Mouse (Mus musculus): Measurements from ENCODE around the gene Wrap53. TPM values are rescaled to one million over a fixed set of nuclear protein-coding genes. Genes with fewer than 3 reads are reported as not detected.
A peak's percentile ranks its signal among the peaks of the same experiment; 100 is the strongest.
"Not testable (repeated sequence)": the region's sequence is repeated elsewhere in the genome, so short reads cannot be mapped to it uniquely, and the experiment has no call there.

The Wrap53 gene
- polyA plus RNA-seq, 1 experiment from 2014 or later, result 15.9 TPM

- H3K4me3 ChIP-seq (replicated peaks); ATAC-seq (ENCODE audit: insufficient read depth); H3K36me3 ChIP-seq (replicated peaks); H3K4me2 ChIP-seq; H3K4me1 ChIP-seq (replicated peaks); H3K9me3 ChIP-seq (replicated peaks); H3K9ac ChIP-seq; H3K27ac ChIP-seq (replicated peaks): not testable (repeated sequence)
- 66% methylated on average over 3 of the region's 3 CpGs for WGBS (ENCODE audit: insufficient replicate concordance)
- H3K27me3 ChIP-seq, result peaks cover 45% of the 10 kb centered on the region
These were observed 49.8 kb downstream of the Wrap53 start for GRCm38 (mm10) chr11:69530281-69530680.

- peaks cover 46% of the 10 kb centered on the region for H3K27me3 ChIP-seq
- no peaks in the 10 kb centered on the region for H3K9me3 ChIP-seq (replicated peaks)
- H3K4me3 ChIP-seq (replicated peaks), result no peak overlapping the region
- no peak overlapping the region for H3K9ac ChIP-seq
- 64% methylated on average over 4 of the region's 4 CpGs for WGBS (ENCODE audit: insufficient replicate concordance)
- H3K36me3 ChIP-seq (replicated peaks), result no peaks in the 10 kb centered on the region
- no peak for ATAC-seq (ENCODE audit: insufficient read depth)
- H3K4me1 ChIP-seq (replicated peaks), result no peaks in the 10 kb centered on the region
- H3K27ac ChIP-seq (replicated peaks), result no peak overlapping the region
- no peak overlapping the region for H3K4me2 ChIP-seq
These were observed 52.0 kb downstream of the Wrap53 start for GRCm38 (mm10) chr11:69528031-69528390.

- 19% methylated on average over 30 of the region's 30 CpGs for WGBS (ENCODE audit: insufficient replicate concordance)
- ATAC-seq (ENCODE audit: insufficient read depth), result no peak
- H3K4me1 ChIP-seq (replicated peaks), result no peaks in the 10 kb centered on the region
- H3K9me3 ChIP-seq (replicated peaks), result no peaks in the 10 kb centered on the region
- H3K9ac ChIP-seq, result no peak overlapping the region
- H3K4me3 ChIP-seq (replicated peaks), result no peak overlapping the region
- peaks cover 46% of the 10 kb centered on the region for H3K27me3 ChIP-seq
- H3K36me3 ChIP-seq (replicated peaks), result no peaks in the 10 kb centered on the region
- no peak overlapping the region for H3K27ac ChIP-seq (replicated peaks)
- 0 out of 2 replicates have a peak overlapping the region, but pooled peaks have one; percentile 11 for H3K4me2 ChIP-seq
These were observed 52.7 kb downstream of the Wrap53 start for GRCm38 (mm10) chr11:69527098-69528030.

- Histone ChIP-seq H3K9me3 (replicated peaks) (no peaks in the 10 kb centered on the region), H3K27ac (replicated peaks) (no peak overlapping the region), H3K4me3 (replicated peaks) (no peak overlapping the region), H3K36me3 (replicated peaks) (no peaks in the 10 kb centered on the region), H3K4me1 (replicated peaks) (peaks cover 3% of the 10 kb centered on the region; the same call in 1 of the 2 replicates), H3K27me3 (peaks cover 46% of the 10 kb centered on the region), H3K4me2 (no peak overlapping the region), H3K9ac (no peak overlapping the region)
- no peak for ATAC-seq (ENCODE audit: insufficient read depth)
- WGBS (ENCODE audit: insufficient replicate concordance), result 42% methylated on average over 4 of the region's 4 CpGs
These were observed 53.4 kb downstream of the Wrap53 start for GRCm38 (mm10) chr11:69526631-69527030.

- 64% methylated on average over 9 of the region's 9 CpGs for WGBS (ENCODE audit: insufficient replicate concordance)
- no peak overlapping the region for H3K4me2 ChIP-seq
- H3K36me3 ChIP-seq (replicated peaks), result no peaks in the 10 kb centered on the region
- peaks cover 13% of the 10 kb centered on the region for H3K4me1 ChIP-seq (replicated peaks)
- no peak for ATAC-seq (ENCODE audit: insufficient read depth)
- peaks cover 46% of the 10 kb centered on the region for H3K27me3 ChIP-seq
- H3K9ac ChIP-seq, result no peak overlapping the region
- no peak overlapping the region for H3K4me3 ChIP-seq (replicated peaks)
- H3K9me3 ChIP-seq (replicated peaks), result no peaks in the 10 kb centered on the region
- H3K27ac ChIP-seq (replicated peaks), result no peak overlapping the region
These were observed 54.4 kb downstream of the Wrap53 start for GRCm38 (mm10) chr11:69525661-69526060.

- no peak for ATAC-seq (ENCODE audit: insufficient read depth)
- WGBS (ENCODE audit: insufficient replicate concordance), result 73% methylated on average over 4 of the region's 4 CpGs
- Histone ChIP-seq H3K9ac (no peak overlapping the region), H3K4me2 (no peak overlapping the region), H3K27me3 (peaks cover 33% of the 10 kb centered on the region), H3K27ac (replicated peaks) (no peak overlapping the region), H3K4me1 (replicated peaks) (peaks cover 22% of the 10 kb centered on the region), H3K9me3 (replicated peaks) (no peaks in the 10 kb centered on the region), H3K36me3 (replicated peaks) (no peaks in the 10 kb centered on the region), H3K4me3 (replicated peaks) (no peak overlapping the region)
These were observed 56.4 kb downstream of the Wrap53 start for GRCm38 (mm10) chr11:69523651-69524050.

- Histone ChIP-seq H3K4me2 (no peak overlapping the region), H3K27ac (replicated peaks) (no peak overlapping the region), H3K4me1 (replicated peaks) (peaks cover 22% of the 10 kb centered on the region), H3K4me3 (replicated peaks) (no peak overlapping the region), H3K9me3 (replicated peaks) (no peaks in the 10 kb centered on the region), H3K9ac (no peak overlapping the region), H3K36me3 (replicated peaks) (no peaks in the 10 kb centered on the region), H3K27me3 (peaks cover 21% of the 10 kb centered on the region)
- WGBS (ENCODE audit: insufficient replicate concordance), result 25% methylated on average over 9 of the region's 9 CpGs
- ATAC-seq (ENCODE audit: insufficient read depth), result peak; percentile 77
These were observed 58.4 kb downstream of the Wrap53 start for GRCm38 (mm10) chr11:69521526-69522149.

- Histone ChIP-seq H3K4me1 (replicated peaks) (peaks cover 22% of the 10 kb centered on the region), H3K9ac (no peak overlapping the region), H3K4me3 (replicated peaks) (no peak overlapping the region), H3K4me2 (no peak overlapping the region), H3K27me3 (peaks cover 19% of the 10 kb centered on the region), H3K27ac (replicated peaks) (no peak overlapping the region), H3K9me3 (replicated peaks) (no peaks in the 10 kb centered on the region), H3K36me3 (replicated peaks) (no peaks in the 10 kb centered on the region)
- no peak for ATAC-seq (ENCODE audit: insufficient read depth)
- 51% methylated on average over 4 of the region's 4 CpGs for WGBS (ENCODE audit: insufficient replicate concordance)
These were observed 60.1 kb downstream of the Wrap53 start for GRCm38 (mm10) chr11:69519976-69520375.

- peaks cover 26% of the 10 kb centered on the region for H3K27me3 ChIP-seq
- no peak overlapping the region for H3K27ac ChIP-seq (replicated peaks)
- H3K36me3 ChIP-seq (replicated peaks), result no peaks in the 10 kb centered on the region
- no peak for ATAC-seq (ENCODE audit: insufficient read depth)
- no peaks in the 10 kb centered on the region for H3K9me3 ChIP-seq (replicated peaks)
- no peak overlapping the region for H3K4me2 ChIP-seq
- H3K4me3 ChIP-seq (replicated peaks), result no peak overlapping the region
- 53% methylated on average over 3 of the region's 3 CpGs for WGBS (ENCODE audit: insufficient replicate concordance)
- no peak overlapping the region for H3K9ac ChIP-seq
- peaks cover 37% of the 10 kb centered on the region for H3K4me1 ChIP-seq (replicated peaks)
These were observed 63.4 kb downstream of the Wrap53 start for GRCm38 (mm10) chr11:69516661-69517060.

GRCm38 (mm10) chr11:69516151-69516640 lies 63.9 kb downstream of the Wrap53 start:
- Histone ChIP-seq H3K9ac (no peak overlapping the region), H3K27me3 (peaks cover 26% of the 10 kb centered on the region), H3K36me3 (replicated peaks) (no peaks in the 10 kb centered on the region), H3K9me3 (replicated peaks) (no peaks in the 10 kb centered on the region), H3K27ac (replicated peaks) (no peak overlapping the region), H3K4me1 (replicated peaks) (peaks cover 37% of the 10 kb centered on the region), H3K4me3 (replicated peaks) (no peak overlapping the region), H3K4me2 (no peak overlapping the region)
- ATAC-seq (ENCODE audit: insufficient read depth), result no peak
- 49% methylated on average over 15 of the region's 15 CpGs for WGBS (ENCODE audit: insufficient replicate concordance)

- H3K4me2 ChIP-seq, result no peak overlapping the region
- H3K9ac ChIP-seq, result no peak overlapping the region
- H3K4me1 ChIP-seq (replicated peaks), result peaks cover 32% of the 10 kb centered on the region
- H3K4me3 ChIP-seq (replicated peaks), result no peak overlapping the region
- H3K36me3 ChIP-seq (replicated peaks), result no peaks in the 10 kb centered on the region
- no peak for ATAC-seq (ENCODE audit: insufficient read depth)
- 7% methylated on average over 6 of the region's 6 CpGs for WGBS (ENCODE audit: insufficient replicate concordance)
- peaks cover 26% of the 10 kb centered on the region for H3K27me3 ChIP-seq
- no peaks in the 10 kb centered on the region for H3K9me3 ChIP-seq (replicated peaks)
- H3K27ac ChIP-seq (replicated peaks), result no peak overlapping the region
These were observed 66.2 kb downstream of the Wrap53 start for GRCm38 (mm10) chr11:69513840-69514239.

Measured in liver, embryonic 15.5 days (tissue).